In the genomic region with DNA sequence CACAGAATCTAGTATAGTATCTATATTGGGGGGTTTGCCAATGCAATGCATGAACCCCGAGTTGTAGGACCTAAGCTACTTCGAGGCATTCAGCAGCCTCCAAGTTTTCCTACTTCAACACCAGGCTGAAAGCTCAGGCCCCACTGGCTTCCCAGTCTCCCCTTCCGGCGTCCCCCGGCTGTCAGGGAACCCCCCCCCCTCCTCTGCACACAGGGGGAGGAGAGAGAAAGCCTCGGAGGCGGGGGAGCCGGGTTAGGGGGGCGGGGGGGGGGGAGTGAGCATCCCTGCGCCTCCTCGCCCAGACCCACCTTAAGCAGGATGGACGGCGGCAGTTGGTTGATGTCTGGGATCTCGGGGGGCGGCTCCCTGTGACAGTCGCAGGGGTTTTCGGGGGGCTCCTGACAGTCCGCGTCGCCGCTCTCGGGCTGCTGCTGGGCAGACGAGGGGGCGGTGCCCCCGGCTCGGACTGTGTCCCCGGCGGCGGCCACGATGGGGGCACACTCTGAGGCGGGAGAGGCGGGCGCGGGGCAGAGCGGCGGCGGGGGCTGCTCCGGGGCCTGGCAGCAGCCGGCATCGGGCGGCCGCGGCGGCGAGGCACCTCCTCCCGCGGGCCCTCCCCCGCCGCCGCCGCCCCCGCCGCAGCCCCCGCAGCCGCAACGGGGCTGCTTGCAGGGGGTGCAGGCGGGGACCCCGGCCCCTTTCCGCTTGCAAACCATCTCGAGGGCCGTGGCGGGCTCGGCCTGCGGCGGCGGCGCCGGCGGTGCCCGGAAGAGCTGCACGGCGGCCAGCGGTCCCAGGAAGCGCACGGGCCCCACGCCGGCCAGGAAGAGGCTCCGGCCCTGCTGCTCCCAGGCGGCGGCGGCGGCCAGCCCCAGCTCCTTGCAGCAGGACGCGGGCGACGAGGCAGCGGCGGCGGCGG, we compare ENCODE assay signal across 8 mouse cellular contexts. TPM values are rescaled to one million over a fixed set of nuclear protein-coding genes. Genes with fewer than 3 reads are reported as not detected.
DNase-seq lines count a peak whose midpoint lies in the region; ATAC-seq lines count a peak whose summit lies in the region.

No protein-coding gene starts in this region.

- DNase-seq in 416B (ENCODE audit: low read depth), result peak; percentile 45
- peak; percentile 40 for DNase-seq in ZHBTc4 (ENCODE audit: low read depth, low spot score)
- DNase-seq in embryo, embryonic 11.5 days (ENCODE audit: low read depth, low spot score), result peak; percentile 40
- peak; percentile 78 for DNase-seq in heart, embryonic 10.5 days (ENCODE audit: low spot score)
- peak; percentile 52 for DNase-seq in ovary, adult 18-20 months (ENCODE audit: low spot score)
- peak; percentile 76 for DNase-seq in thymus, postnatal 14 days

- H3K27ac ChIP-seq in heart, embryonic 10.5 days, result peak overlapping the region; percentile 99
- peak overlapping the region; percentile 96 for H3K27ac ChIP-seq in kidney, embryonic 16.5 days (ENCODE audit: low read length)
- peak overlapping the region; percentile 96 for H3K27ac ChIP-seq in lung, embryonic 15.5 days

- H3K4me2 ChIP-seq in kidney, embryonic 16.5 days (replicated peaks; ENCODE audit: low read depth, low read length), result peak overlapping the region; percentile 87
- H3K4me2 ChIP-seq in lung, embryonic 15.5 days, result peak overlapping the region; percentile 57

- under 1% methylated on average over 63 of the region's 90 CpGs for whole genome bisulfite sequencing in heart, embryonic 10.5 days
- WGBS in kidney, embryonic 16.5 days, result under 1% methylated on average over 69 of the region's 90 CpGs
- under 1% methylated on average over 56 of the region's 90 CpGs for WGBS in lung, embryonic 15.5 days

- no peaks in the 10 kb centered on the region for H3K27me3 ChIP-seq in heart, embryonic 10.5 days (ENCODE audit: insufficient read depth, poor library complexity, severe bottlenecking)
- H3K27me3 ChIP-seq in kidney, embryonic 16.5 days (ENCODE audit: insufficient read depth, low read length), result no peaks in the 10 kb centered on the region
- H3K27me3 ChIP-seq in lung, embryonic 15.5 days, result no peaks in the 10 kb centered on the region

- peak; percentile 65 for ATAC-seq in kidney, embryonic 16.5 days (ENCODE audit: low FRiP score, low TSS enrichment)
- ATAC-seq in lung, embryonic 15.5 days (ENCODE audit: borderline replicate concordance, extremely low read depth, low FRiP score, low TSS enrichment), result peak; percentile 58

- H3K36me3 ChIP-seq in heart, embryonic 10.5 days, result no peaks in the 10 kb centered on the region
- H3K36me3 ChIP-seq in kidney, embryonic 16.5 days (ENCODE audit: insufficient read depth, low read length), result 0 out of 2 replicates have a peak, but pooled peaks cover 6% of the 10 kb centered on the region
- H3K36me3 ChIP-seq in lung, embryonic 15.5 days, result peaks cover 4% of the 10 kb centered on the region; the same call in 1 of the 2 replicates

- peak overlapping the region; percentile 94 for H3K9ac ChIP-seq in kidney, embryonic 16.5 days (replicated peaks; ENCODE audit: low read length)
- H3K9ac ChIP-seq in lung, embryonic 15.5 days, result peak overlapping the region; percentile 96

- H3K4me1 ChIP-seq in heart, embryonic 10.5 days, result peaks cover 24% of the 10 kb centered on the region
- H3K4me1 ChIP-seq in kidney, embryonic 16.5 days (ENCODE audit: insufficient read depth, low read length), result peaks cover 30% of the 10 kb centered on the region
- H3K4me1 ChIP-seq in lung, embryonic 15.5 days, result peaks cover 34% of the 10 kb centered on the region

- peak overlapping the region; percentile 80 for H3K4me3 ChIP-seq in heart, embryonic 10.5 days
- peak overlapping the region; percentile 83 for H3K4me3 ChIP-seq in kidney, embryonic 16.5 days (ENCODE audit: low read length)
- H3K4me3 ChIP-seq in lung, embryonic 15.5 days, result peak overlapping the region; percentile 86

- no peaks in the 10 kb centered on the region for H3K9me3 ChIP-seq in heart, embryonic 10.5 days
- no peaks in the 10 kb centered on the region for H3K9me3 ChIP-seq in kidney, embryonic 16.5 days (ENCODE audit: low read length)
- no peaks in the 10 kb centered on the region for H3K9me3 ChIP-seq in lung, embryonic 15.5 days

RNA-seq across cellular contexts. Expression of a gene that starts 0.8 kb away (rescaled TPM):
- polyA plus RNA-seq in heart, embryonic 10.5 days (2016; fragmentation: Nextera tagmentation; extraction: Ambion mirVana), result 3.2 and 4.2 TPM in 2 replicates
- 4.7 and 5.2 TPM in 2 replicates for polyA plus RNA-seq in kidney, embryonic 16.5 days (2015; fragmentation: Nextera tagmentation; extraction: Ambion mirVana)
- polyA plus RNA-seq in lung, embryonic 15.5 days (2015; fragmentation: Nextera tagmentation; extraction: Ambion mirVana), result 5.8 and 6.1 TPM in 2 replicates

Comparison
In these comparisons a context has a peak if more than half of its experiments do, and no peak if none do; other contexts are left out.
1. Peak in every context shown above with its lines: DNase-seq, ATAC-seq, H3K4me3 ChIP-seq and H3K27ac ChIP-seq.